Mouse (Mus musculus) lung, postnatal 0 days (tissue): ENCODE results near the gene Slc6a1. TPM values are rescaled to one million over a fixed set of nuclear protein-coding genes. Genes with fewer than 3 reads are reported as not detected.

Experiments used
- ATAC-seq: fragments of 200-750 bp; cut with Nextera tagmentation; 2 replicates; pipeline ENCODE4 v1.8.0; 2017; ENCODE audit warnings: moderate library complexity
- DNase-seq: peaks from one replicate; pipeline ENCODE4 v3.0.0-alpha.2; 2016; ENCODE audit warnings: low spot score
- H3K27ac ChIP-seq: fragments of 300-500 bp; sonication (generic); 2 replicates; pipeline ENCODE4 v1.5.1; 2014; ENCODE audit warnings: antibody characterized with exemption, mild to moderate bottlenecking, low read length, mixed read lengths
- H3K27me3 ChIP-seq: fragments of 300-500 bp; sonication (generic); replicated peaks from 2 replicates; pipeline ENCODE4 v1.6.1; 2014; ENCODE audit warnings: low read length, mixed read lengths; ENCODE audit not compliant: insufficient read depth
- H3K36me3 ChIP-seq: fragments of 300-500 bp; sonication (generic); 2 replicates; pipeline ENCODE4 v1.6.1; 2014; ENCODE audit warnings: low read length, mixed read lengths; ENCODE audit not compliant: insufficient read depth
- H3K4me1 ChIP-seq: fragments of 300-500 bp; sonication (generic); 2 replicates; pipeline ENCODE4 v1.6.1; 2014; ENCODE audit warnings: antibody characterized with exemption, low read depth, low read length, mixed read lengths; ENCODE audit not compliant: insufficient read depth
- H3K4me2 ChIP-seq: fragments of 300-500 bp; sonication (generic); replicated peaks from 2 replicates; pipeline ENCODE4 v1.6.1; 2014; ENCODE audit warnings: low read depth, mild to moderate bottlenecking, low read length, moderate library complexity, mixed read lengths
- H3K4me3 ChIP-seq: fragments of 300-500 bp; sonication (generic); 2 replicates; pipeline ENCODE4 v1.5.1; 2014; ENCODE audit warnings: low read depth, low read length
- H3K9ac ChIP-seq: fragments of 300-500 bp; sonication (generic); replicated peaks from 2 replicates; pipeline ENCODE4 v1.6.1; 2014; ENCODE audit warnings: low read depth, mild to moderate bottlenecking
- H3K9me3 ChIP-seq: fragments of 300-500 bp; sonication (generic); 2 replicates; pipeline ENCODE4 v1.6.1; 2016; ENCODE audit warnings: low read length, mixed read lengths
- CTCF ChIP-seq: IDR thresholded peaks from 2 replicates; pipeline ENCODE4 v1.5.1; 2016; ENCODE audit warnings: antibody characterized with exemption, mild to moderate bottlenecking
- EP300 ChIP-seq: IDR thresholded peaks from 2 replicates; pipeline ENCODE4 v1.6.1; 2016; ENCODE audit warnings: antibody characterized with exemption, mild to moderate bottlenecking, control low read depth
- WGBS: fragments of 180-500 bp; shearing (Covaris S2); extraction: QIAGEN DNeasy Blood & Tissue Kit; methylation state at CpG from one replicate; pipeline ENCODE4 v1.1.7; 2014; 5-methylcytosine and 5-hydroxymethylcytosine counted together
- polyA plus RNA-seq: library from polyadenylated mRNA; unstranded; fragments of >200 nt; fragmentation: Nextera tagmentation; extraction: Ambion mirVana; gene quantifications from 2 replicates; pipeline ENCODE4 v1.2.1, GENCODE M21; 2015

Slc6a1 gene
- polyA plus RNA-seq, 1 experiment from 2014 or later: not detected

DNA sequence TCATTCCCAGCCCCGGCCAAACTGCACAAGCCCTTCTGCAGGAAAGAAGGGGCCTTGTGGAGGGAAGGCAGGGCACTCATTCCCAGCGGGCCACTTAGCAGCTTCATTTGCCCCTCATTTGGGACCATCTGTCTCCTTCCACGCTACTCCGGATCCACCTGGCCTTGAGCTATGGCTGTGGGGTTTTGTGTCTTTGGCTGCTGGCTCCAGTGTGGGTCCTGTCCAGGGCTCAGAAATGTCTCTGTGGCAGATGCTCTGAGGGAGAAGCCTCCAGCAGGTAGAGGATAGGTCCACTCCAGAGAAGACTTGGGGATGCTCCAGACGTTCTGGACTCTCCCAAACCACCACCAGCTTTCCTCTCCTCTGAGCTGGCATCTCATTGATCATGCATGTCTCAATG, 11.6 kb upstream of the Slc6a1 start:
- ATAC-seq (no peak), DNase-seq (no peak)
- Histone ChIP-seq H3K4me2 (no peak overlapping the region), H3K9ac (no peak overlapping the region), H3K27ac (no peak overlapping the region), H3K4me1 (no peaks in the 10 kb centered on the region), H3K27me3 (no peaks in the 10 kb centered on the region), H3K36me3 (no peaks in the 10 kb centered on the region), H3K4me3 (no peak overlapping the region), H3K9me3 (no peaks in the 10 kb centered on the region)
- WGBS: 67% methylated on average over 5 of the region's 5 CpGs
- TF ChIP-seq EP300: no peak
- no peak for TF ChIP-seq CTCF

DNA sequence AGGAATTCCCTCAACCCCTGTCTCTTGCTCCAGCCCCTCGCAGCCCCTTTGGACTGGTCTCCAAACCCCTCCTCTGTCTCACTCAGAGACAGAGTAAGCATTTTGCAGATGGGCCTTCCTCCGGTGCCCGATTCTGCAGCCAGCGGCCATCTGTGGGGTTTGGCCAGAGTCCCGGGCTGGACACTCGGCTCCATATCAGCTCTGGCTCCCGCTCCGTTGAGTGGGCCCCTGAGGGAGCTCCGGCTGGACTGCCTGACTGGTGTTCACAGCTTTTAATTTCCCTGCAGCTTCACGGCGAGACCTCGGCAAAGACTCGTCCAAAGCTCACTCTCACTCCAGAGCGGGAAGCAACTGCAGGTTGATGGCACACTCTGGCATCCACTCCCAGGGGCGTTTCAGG, 10.2 kb upstream of the Slc6a1 start:
- 61% methylated on average over 15 of the region's 15 CpGs for WGBS
- ATAC-seq: no peak; the same call in 1 of the 2 replicates
- no peaks in the 10 kb centered on the region for H3K27me3 ChIP-seq

DNA sequence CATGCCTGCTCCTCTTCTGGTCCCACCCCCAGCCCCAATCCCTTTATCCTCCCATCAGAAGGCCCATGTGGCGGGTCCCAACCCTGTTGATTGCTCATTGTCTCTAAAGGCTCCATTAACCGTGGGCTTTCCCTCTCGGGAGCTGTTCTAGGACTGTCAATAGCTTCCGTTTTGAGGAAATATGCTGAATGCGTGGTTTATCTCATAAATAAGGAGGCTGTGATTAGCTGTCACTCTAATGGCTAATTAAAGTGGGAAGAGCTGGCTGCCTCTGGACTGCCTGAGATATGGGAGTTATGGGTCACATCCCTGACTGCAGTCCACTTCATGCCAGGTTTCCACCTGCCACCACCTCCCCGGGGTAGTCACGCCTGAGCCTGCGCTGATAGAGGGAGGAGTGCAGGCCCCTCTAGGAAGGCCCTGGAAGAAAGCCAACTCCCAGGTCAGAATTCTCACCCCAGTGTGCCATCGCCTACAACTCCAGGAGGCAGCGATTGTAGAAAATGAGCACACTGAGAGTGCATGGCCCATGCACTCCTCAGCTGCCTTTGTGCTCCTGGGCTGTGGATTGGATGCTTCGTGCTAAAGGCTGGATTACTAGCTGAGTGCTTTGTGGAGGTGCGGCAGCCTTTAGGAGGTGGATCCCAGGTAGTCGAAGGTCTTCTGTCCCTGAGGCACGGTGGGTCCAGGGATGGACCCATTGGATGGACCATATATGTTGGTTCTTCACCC, 8.3 kb upstream of the Slc6a1 start:
- no peak for TF ChIP-seq CTCF
- no peak for TF ChIP-seq EP300
- no peaks in the 10 kb centered on the region for H3K4me1 ChIP-seq
- H3K9me3 ChIP-seq: no peaks in the 10 kb centered on the region
- ATAC-seq: no peak
- no peak for DNase-seq
- no peak overlapping the region for H3K9ac ChIP-seq
- H3K36me3 ChIP-seq: no peaks in the 10 kb centered on the region
- H3K27ac ChIP-seq: no peak overlapping the region
- no peaks in the 10 kb centered on the region for H3K27me3 ChIP-seq
- H3K4me3 ChIP-seq: no peak overlapping the region
- WGBS: 40% methylated on average over 14 of the region's 14 CpGs
- no peak overlapping the region for H3K4me2 ChIP-seq

More for the DNA sequence above, 10.2 kb upstream of the Slc6a1 start:
- no peak for TF ChIP-seq CTCF
- no peak for TF ChIP-seq EP300
- H3K4me2 ChIP-seq: no peak overlapping the region
- no peak for DNase-seq
- no peak overlapping the region for H3K9ac ChIP-seq
- no peak overlapping the region for H3K27ac ChIP-seq
- no peaks in the 10 kb centered on the region for H3K4me1 ChIP-seq
- H3K9me3 ChIP-seq: no peaks in the 10 kb centered on the region
- H3K36me3 ChIP-seq: no peaks in the 10 kb centered on the region
- H3K4me3 ChIP-seq: no peak overlapping the region

DNA sequence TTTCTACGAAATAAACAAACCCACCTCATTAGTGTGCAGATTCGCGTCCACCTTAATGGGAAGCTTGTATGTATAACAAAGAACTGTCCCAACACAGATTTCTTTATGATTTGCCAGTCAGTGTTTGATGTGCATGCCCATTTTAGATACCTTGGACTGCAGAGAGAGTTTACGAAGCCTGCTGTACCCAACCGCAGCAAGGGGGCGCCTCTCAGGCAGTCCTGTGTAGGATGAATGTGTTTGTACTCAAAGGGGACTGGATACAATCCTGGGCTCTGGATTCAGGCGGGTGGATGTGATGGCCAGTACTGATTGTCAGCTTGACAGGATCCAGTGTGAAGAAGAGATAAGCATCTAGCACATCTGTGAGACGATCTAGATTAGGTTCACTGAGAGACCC, 6.6 kb upstream of the Slc6a1 start:
- Histone ChIP-seq H3K9ac (no peak overlapping the region), H3K4me2 (no peak overlapping the region), H3K27ac (no peak overlapping the region), H3K4me1 (no peaks in the 10 kb centered on the region), H3K9me3 (no peaks in the 10 kb centered on the region), H3K36me3 (no peaks in the 10 kb centered on the region), H3K27me3 (no peaks in the 10 kb centered on the region), H3K4me3 (no peak overlapping the region)
- DNase-seq (no peak), ATAC-seq (no peak)
- TF ChIP-seq EP300 (no peak), CTCF (peak; percentile 25; the same call in 1 of the 2 replicates)
- 50% methylated on average over 8 of the region's 8 CpGs for WGBS

GRCm38 (mm10) chr6:114283278-114283770, 889 bp downstream of the Slc6a1 start:
- Histone ChIP-seq H3K27ac (no peak overlapping the region), H3K9me3 (no peaks in the 10 kb centered on the region), H3K4me1 (no peaks in the 10 kb centered on the region), H3K27me3 (peaks cover 40% of the 10 kb centered on the region), H3K4me2 (no peak overlapping the region), H3K9ac (no peak overlapping the region), H3K36me3 (no peaks in the 10 kb centered on the region), H3K4me3 (no peak overlapping the region)
- TF ChIP-seq EP300: no peak
- TF ChIP-seq CTCF: no peak
- no peak for ATAC-seq
- WGBS: 11% methylated on average over 8 of the region's 8 CpGs
- DNase-seq: no peak

DNA sequence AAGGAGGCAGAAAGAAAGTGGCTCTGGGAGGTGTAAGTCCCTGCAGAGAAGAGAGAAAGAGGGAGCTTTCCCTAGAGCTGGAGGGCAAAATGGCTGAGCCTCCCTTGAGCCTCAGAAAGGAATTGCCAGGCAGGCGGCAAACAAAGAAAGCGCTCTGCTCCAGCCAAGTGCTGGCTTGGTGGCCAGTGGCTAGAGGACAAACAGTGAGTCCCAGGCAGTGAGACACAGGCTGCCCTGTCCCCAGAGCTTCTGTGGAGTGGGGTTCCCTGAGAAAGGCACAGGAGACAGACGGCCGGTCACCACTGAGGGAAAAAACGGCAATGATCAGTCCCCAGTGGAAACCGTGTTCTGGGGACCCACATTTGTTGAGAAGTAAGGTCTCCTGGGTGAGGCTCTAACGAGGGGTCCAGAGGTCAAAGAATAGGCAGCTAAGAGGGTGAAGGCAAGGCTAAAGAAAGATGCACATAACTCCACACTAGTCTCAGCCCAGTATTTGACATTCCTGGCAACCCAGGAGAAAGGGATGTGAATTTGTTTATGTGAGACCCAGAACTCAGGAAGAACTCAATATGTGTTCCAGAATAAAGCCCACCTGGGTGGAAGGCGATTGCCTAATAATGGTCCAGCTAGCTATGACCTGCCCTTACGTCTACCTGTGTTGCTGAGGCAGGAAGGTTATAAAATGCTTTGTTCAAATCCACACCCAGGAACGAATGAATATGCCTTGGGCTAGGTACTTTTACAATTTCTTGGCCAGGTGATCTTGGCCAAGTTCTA, 1.7 kb downstream of the Slc6a1 start:
- peaks cover 40% of the 10 kb centered on the region for H3K27me3 ChIP-seq
- no peak for TF ChIP-seq EP300
- TF ChIP-seq CTCF: no peak
- H3K36me3 ChIP-seq: no peaks in the 10 kb centered on the region
- H3K4me1 ChIP-seq: no peaks in the 10 kb centered on the region
- no peak overlapping the region for H3K4me3 ChIP-seq
- H3K9ac ChIP-seq: no peak overlapping the region
- H3K27ac ChIP-seq: no peak overlapping the region
- DNase-seq (no peak), ATAC-seq (no peak)
- WGBS: 42% methylated on average over 10 of the region's 10 CpGs
- H3K9me3 ChIP-seq: no peaks in the 10 kb centered on the region
- no peak overlapping the region for H3K4me2 ChIP-seq
